Mouse (Mus musculus): Measurements from ENCODE around the gene Hesx1. TPM values are rescaled to one million over a fixed set of nuclear protein-coding genes. Genes with fewer than 3 reads are reported as not detected.

Gene Hesx1
- 0.13 TPM in 1 of 2 replicates, not detected in the other for polyA plus RNA-seq (2015; fragmentation: Nextera tagmentation; extraction: Ambion mirVana)

GRCm38 (mm10) chr14:26994211-26994741 is at the start of gene Hesx1:
Gene Hesx1, plus strand, starts transcription at chr14:26994416.

GRCm38 (mm10) chr14:26971106-26971789 is 23.0 kb upstream of the Hesx1 start, which contains the start of gene Appl1:
Gene Appl1, minus strand, starts transcription at chr14:26971232.

DNA sequence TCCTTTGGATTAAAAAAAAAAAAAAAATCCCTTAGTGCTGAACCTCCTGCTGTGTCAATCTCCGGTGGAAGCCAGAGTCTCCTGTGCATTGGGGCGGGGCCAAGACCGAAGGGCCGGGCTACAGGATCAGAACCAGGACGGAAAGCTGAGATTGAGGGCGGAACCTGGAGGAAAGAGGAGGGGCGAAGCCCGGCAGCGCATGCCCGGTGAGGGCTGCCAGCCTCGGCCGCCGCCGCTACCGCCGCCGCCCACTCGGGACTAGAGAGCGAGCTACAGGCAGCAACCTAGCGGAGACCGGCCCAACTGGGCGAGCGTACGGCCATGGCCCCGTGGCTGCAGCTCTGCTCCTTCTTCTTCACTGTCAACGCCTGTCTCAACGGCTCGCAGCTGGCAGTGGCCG is 44.6 kb downstream of the Hesx1 start, which contains the start of gene Il17rd:
Il17rd (plus strand) TSS at position 159 of the 400 bp plus-strand sequence.

Other genes with a start within 250 kb of the Hesx1 start
- gene Asb14, start 99.9 kb upstream of the Hesx1 start, polyA plus RNA-seq (2015; fragmentation: Nextera tagmentation; extraction: Ambion mirVana), result 0.07 TPM in 1 of 2 replicates, not detected in the other
- gene Appl1, start 23.2 kb upstream of the Hesx1 start, polyA plus RNA-seq (2015; fragmentation: Nextera tagmentation; extraction: Ambion mirVana), result 26.8 and 36.0 TPM in 2 replicates
- 2.4 and 2.9 TPM in 2 replicates for gene Il17rd, start 44.5 kb downstream of the Hesx1 start, polyA plus RNA-seq (2015; fragmentation: Nextera tagmentation; extraction: Ambion mirVana)
- 9.8 and 12.0 TPM in 2 replicates for gene Arhgef3, start 120.5 kb downstream of the Hesx1 start, polyA plus RNA-seq (2015; fragmentation: Nextera tagmentation; extraction: Ambion mirVana)